Mouse (Mus musculus) naive thymus-derived CD4-positive, alpha-beta T cell, adult 5 months (primary cell): ENCODE results near the gene Insig1. TPM values are rescaled to one million over a fixed set of nuclear protein-coding genes. Genes with fewer than 3 reads are reported as not detected.

Experiments
- polyA plus RNA-seq: library from polyadenylated mRNA; unstranded; fragments of 100-300 nt; shearing (Covaris generic); gene quantifications from one replicate; pipeline ENCODE4 v1.2.1, GENCODE M21; 2017

Insig1 gene
- 89.8 TPM for polyA plus RNA-seq

DNA sequence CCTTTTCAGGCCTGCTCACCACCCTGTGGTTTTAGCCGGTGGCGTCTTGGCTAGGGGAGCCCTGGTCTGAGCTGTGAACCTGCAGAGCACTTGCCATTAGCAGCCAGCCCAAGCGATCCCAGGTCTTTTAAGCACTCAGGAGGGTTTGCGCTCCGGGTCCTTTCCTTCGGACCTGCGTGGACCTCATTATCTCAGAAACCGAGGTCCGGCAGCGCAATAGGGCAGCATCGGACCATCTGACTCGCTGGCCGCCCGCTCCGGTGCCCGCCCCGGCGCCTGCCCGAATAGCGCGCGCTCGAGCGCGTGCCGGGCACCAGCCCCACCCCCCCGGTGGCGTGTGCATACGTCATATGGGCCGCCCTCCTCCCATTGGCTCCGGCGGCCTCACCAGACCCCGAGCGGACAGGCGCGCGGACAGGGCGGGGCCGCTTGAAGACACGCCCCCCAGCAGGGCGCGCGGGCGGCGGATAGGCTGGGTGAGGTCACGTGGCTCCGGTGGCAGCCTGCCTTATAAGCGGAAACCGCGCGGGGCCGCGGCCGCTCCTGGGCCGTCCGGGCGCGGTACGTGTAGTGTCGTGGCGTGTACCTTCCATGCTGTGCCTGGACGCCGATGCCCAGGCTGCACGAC, at the start of gene Insig1:
TSS of gene Insig1 (plus strand) at position 536 of the 628 bp plus-strand sequence.

Other genes starting within 250 kb of the Insig1 start
- not detected for gene Htr5a, start 229.2 kb upstream of the Insig1 start, polyA plus RNA-seq
- not detected for gene En2, start 94.3 kb downstream of the Insig1 start, polyA plus RNA-seq
- not detected for gene Cnpy1, start 174.4 kb downstream of the Insig1 start, polyA plus RNA-seq
- 123 TPM for gene Rbm33, start 245.8 kb downstream of the Insig1 start, polyA plus RNA-seq